Mouse (Mus musculus): ENCODE measurements around the gene Cfap36. TPM values are rescaled to one million over a fixed set of nuclear protein-coding genes. Genes with fewer than 3 reads are reported as not detected.
A peak's percentile ranks its signal among the peaks of the same experiment; 100 is the strongest.

The Cfap36 gene
- polyA plus RNA-seq (2015; fragmentation: Nextera tagmentation; extraction: Ambion mirVana), result 40.5 and 41.3 TPM in 2 replicates

- WGBS, result under 1% methylated on average over 53 of the region's 53 CpGs
- no peaks in the 10 kb centered on the region for H3K27me3 ChIP-seq (replicated peaks)
- H3K4me2 ChIP-seq, result peak within 1 kb of the TSS; percentile 94
- ATAC-seq (ENCODE audit: extremely low read depth, insufficient number of reproducible peaks, low FRiP score, low TSS enrichment), result peak; percentile 100
- peak within 1 kb of the TSS; percentile 78 for H3K4me3 ChIP-seq
- peaks cover 23% of the 10 kb centered on the region for H3K36me3 ChIP-seq
- no peaks in the 10 kb centered on the region for H3K9me3 ChIP-seq
- H3K9ac ChIP-seq, result peak within 1 kb of the TSS; percentile 80
- peak within 1 kb of the TSS; percentile 49 for H3K27ac ChIP-seq (replicated peaks)
- peaks cover 16% of the 10 kb centered on the region for H3K4me1 ChIP-seq
Observed at GRCm38 (mm10) chr11:29246883-29247650, at the start of gene Cfap36. TSS of gene Cfap36 (minus strand) at chr11:29247409.

GRCm38 (mm10) chr11:29287305-29287704 lies 40.1 kb upstream of the Cfap36 start:
- no peak overlapping the region for H3K4me2 ChIP-seq
- no peaks in the 10 kb centered on the region for H3K4me1 ChIP-seq
- H3K9ac ChIP-seq, result no peak overlapping the region
- ATAC-seq (ENCODE audit: extremely low read depth, insufficient number of reproducible peaks, low FRiP score, low TSS enrichment), result no peak
- H3K4me3 ChIP-seq, result no peak overlapping the region
- peaks cover 3% of the 10 kb centered on the region; the same call in 1 of the 2 replicates for H3K9me3 ChIP-seq
- no peaks in the 10 kb centered on the region for H3K27me3 ChIP-seq (replicated peaks)
- H3K27ac ChIP-seq (replicated peaks), result no peak overlapping the region
- no peaks in the 10 kb centered on the region for H3K36me3 ChIP-seq

GRCm38 (mm10) chr11:29286040-29286439 lies 38.8 kb upstream of the Cfap36 start:
- Histone ChIP-seq H3K27me3 (replicated peaks) (no peaks in the 10 kb centered on the region), H3K36me3 (no peaks in the 10 kb centered on the region)
- ATAC-seq (ENCODE audit: extremely low read depth, insufficient number of reproducible peaks, low FRiP score, low TSS enrichment), result no peak

GRCm38 (mm10) chr11:29274758-29275157 lies 27.5 kb upstream of the Cfap36 start:
- Histone ChIP-seq H3K4me2 (no peak overlapping the region), H3K27ac (replicated peaks) (no peak overlapping the region), H3K4me3 (no peak overlapping the region), H3K36me3 (no peaks in the 10 kb centered on the region), H3K9ac (no peak overlapping the region), H3K9me3 (peaks cover 8% of the 10 kb centered on the region; the same call in 1 of the 2 replicates), H3K27me3 (replicated peaks) (no peaks in the 10 kb centered on the region), H3K4me1 (no peaks in the 10 kb centered on the region)
- no peak for ATAC-seq (ENCODE audit: extremely low read depth, insufficient number of reproducible peaks, low FRiP score, low TSS enrichment)
- WGBS, result 56% methylated on average over 3 of the region's 3 CpGs

More at GRCm38 (mm10) chr11:29286040-29286439, 38.8 kb upstream of the Cfap36 start:
- Histone ChIP-seq H3K4me1 (no peaks in the 10 kb centered on the region), H3K4me2 (no peak overlapping the region), H3K9me3 (peaks cover 3% of the 10 kb centered on the region; the same call in 1 of the 2 replicates), H3K9ac (no peak overlapping the region), H3K4me3 (no peak overlapping the region), H3K27ac (replicated peaks) (no peak overlapping the region)

DNA sequence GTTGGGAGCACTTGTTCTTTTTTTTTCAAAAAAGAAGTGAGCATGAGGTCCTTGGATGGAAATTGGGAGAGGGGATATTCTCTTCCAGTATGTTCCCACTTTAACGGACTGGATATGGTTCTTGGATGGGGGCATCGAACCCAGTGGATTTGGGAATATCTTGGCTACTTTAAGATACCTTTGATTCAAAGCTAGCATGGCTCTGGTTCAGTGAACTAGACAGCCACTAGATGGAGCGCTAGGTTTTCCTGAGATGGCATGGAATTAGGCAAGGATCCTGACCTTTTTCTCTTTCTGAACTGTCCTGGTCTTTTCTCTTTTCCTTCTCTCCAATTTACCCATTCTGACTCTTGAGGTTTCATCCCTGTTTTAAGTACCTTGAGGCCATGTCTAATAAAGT lies 20.6 kb upstream of the Cfap36 start:
- Histone ChIP-seq H3K9me3 (peaks cover 8% of the 10 kb centered on the region; the same call in 1 of the 2 replicates), H3K4me2 (no peak overlapping the region), H3K4me3 (no peak overlapping the region), H3K27me3 (replicated peaks) (no peaks in the 10 kb centered on the region), H3K36me3 (no peaks in the 10 kb centered on the region), H3K4me1 (no peaks in the 10 kb centered on the region), H3K9ac (no peak overlapping the region), H3K27ac (replicated peaks) (no peak overlapping the region)
- no peak for ATAC-seq (ENCODE audit: extremely low read depth, insufficient number of reproducible peaks, low FRiP score, low TSS enrichment)
- WGBS, result 14% methylated on average over 3 of the region's 3 CpGs

DNA sequence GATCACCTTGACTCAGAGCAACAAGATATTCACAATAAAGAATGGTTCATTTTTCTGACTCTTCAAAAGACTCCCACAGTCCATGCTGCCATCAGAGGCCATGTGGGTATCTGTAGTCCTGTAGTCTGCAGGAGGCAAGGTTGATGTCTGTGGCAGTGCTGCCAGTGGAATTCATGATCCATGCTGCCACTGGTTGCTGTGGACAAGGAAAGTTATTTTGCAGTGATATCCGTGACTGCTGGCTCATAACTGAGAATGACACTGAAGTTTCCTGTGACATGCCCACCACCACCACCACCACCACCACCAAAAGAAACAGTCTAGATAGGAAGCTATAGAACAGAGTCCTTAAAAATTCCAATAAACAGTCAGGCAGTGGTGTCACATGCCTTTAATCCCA lies 7.4 kb upstream of the Cfap36 start:
- no peaks in the 10 kb centered on the region for H3K4me1 ChIP-seq
- H3K36me3 ChIP-seq, result no peaks in the 10 kb centered on the region
- 64% methylated on average over 1 of the region's 1 CpGs for WGBS
- no peak overlapping the region for H3K4me3 ChIP-seq
- no peak overlapping the region for H3K9ac ChIP-seq
- no peaks in the 10 kb centered on the region for H3K9me3 ChIP-seq
- no peak for ATAC-seq (ENCODE audit: extremely low read depth, insufficient number of reproducible peaks, low FRiP score, low TSS enrichment)
- no peaks in the 10 kb centered on the region for H3K27me3 ChIP-seq (replicated peaks)
- no peak overlapping the region for H3K4me2 ChIP-seq
- no peak overlapping the region for H3K27ac ChIP-seq (replicated peaks)

GRCm38 (mm10) chr11:29248386-29248785 lies 1.2 kb upstream of the Cfap36 start:
- Histone ChIP-seq H3K4me2 (no peak overlapping the region), H3K9me3 (no peaks in the 10 kb centered on the region), H3K4me3 (no peak overlapping the region), H3K4me1 (peaks cover 16% of the 10 kb centered on the region), H3K27ac (replicated peaks) (no peak overlapping the region), H3K36me3 (peaks cover 10% of the 10 kb centered on the region), H3K9ac (no peak overlapping the region), H3K27me3 (replicated peaks) (no peaks in the 10 kb centered on the region)
- WGBS, result 93% methylated on average over 5 of the region's 5 CpGs
- ATAC-seq (ENCODE audit: extremely low read depth, insufficient number of reproducible peaks, low FRiP score, low TSS enrichment), result no peak

- H3K4me2 ChIP-seq, result peak overlapping the region; percentile 94
- peaks cover 16% of the 10 kb centered on the region for H3K4me1 ChIP-seq
- H3K4me3 ChIP-seq, result peak overlapping the region; percentile 78
- ATAC-seq (ENCODE audit: extremely low read depth, insufficient number of reproducible peaks, low FRiP score, low TSS enrichment), result no peak
- 93% methylated on average over 1 of the region's 1 CpGs for WGBS
- H3K27me3 ChIP-seq (replicated peaks), result no peaks in the 10 kb centered on the region
- H3K36me3 ChIP-seq, result peaks cover 16% of the 10 kb centered on the region
- H3K9ac ChIP-seq, result no peak overlapping the region
- no peak overlapping the region for H3K27ac ChIP-seq (replicated peaks)
- no peaks in the 10 kb centered on the region for H3K9me3 ChIP-seq
Observed at GRCm38 (mm10) chr11:29247725-29248124, 516 bp upstream of the Cfap36 start.

DNA sequence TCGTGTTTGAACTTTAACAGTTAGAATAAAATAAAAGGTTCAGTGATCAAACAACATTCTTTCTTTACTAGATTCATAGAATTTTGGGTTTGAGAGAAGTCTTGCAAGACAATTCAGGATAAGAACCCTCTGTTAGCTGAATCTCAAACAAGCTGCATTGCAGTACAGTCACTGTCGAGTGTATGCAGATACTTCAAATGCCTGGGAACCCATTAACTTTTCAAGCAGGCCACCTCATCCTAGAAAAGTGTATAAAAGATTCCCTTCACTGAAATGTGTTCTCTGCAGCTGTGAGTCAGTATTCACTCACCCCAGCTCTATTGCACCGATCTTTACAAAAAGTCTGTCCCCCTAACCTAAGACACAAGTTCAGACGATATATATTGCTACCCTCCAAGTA lies 1.2 kb downstream of the Cfap36 start:
- Histone ChIP-seq H3K9ac (peak overlapping the region; percentile 80), H3K27ac (replicated peaks) (no peak overlapping the region), H3K4me3 (peak overlapping the region; percentile 78), H3K36me3 (peaks cover 29% of the 10 kb centered on the region), H3K27me3 (replicated peaks) (no peaks in the 10 kb centered on the region), H3K9me3 (no peaks in the 10 kb centered on the region), H3K4me1 (peaks cover 19% of the 10 kb centered on the region), H3K4me2 (peak overlapping the region; percentile 94)
- 56% methylated on average over 4 of the region's 4 CpGs for WGBS
- no peak for ATAC-seq (ENCODE audit: extremely low read depth, insufficient number of reproducible peaks, low FRiP score, low TSS enrichment)

GRCm38 (mm10) chr11:29241961-29242360 lies 5.2 kb downstream of the Cfap36 start:
- Histone ChIP-seq H3K9ac (no peak overlapping the region), H3K4me3 (no peak overlapping the region), H3K27ac (replicated peaks) (no peak overlapping the region), H3K27me3 (replicated peaks) (no peaks in the 10 kb centered on the region), H3K4me1 (peaks cover 24% of the 10 kb centered on the region), H3K4me2 (no peak overlapping the region), H3K9me3 (no peaks in the 10 kb centered on the region), H3K36me3 (peaks cover 37% of the 10 kb centered on the region)
- ATAC-seq (ENCODE audit: extremely low read depth, insufficient number of reproducible peaks, low FRiP score, low TSS enrichment), result no peak
- 62% methylated on average over 4 of the region's 4 CpGs for WGBS

DNA sequence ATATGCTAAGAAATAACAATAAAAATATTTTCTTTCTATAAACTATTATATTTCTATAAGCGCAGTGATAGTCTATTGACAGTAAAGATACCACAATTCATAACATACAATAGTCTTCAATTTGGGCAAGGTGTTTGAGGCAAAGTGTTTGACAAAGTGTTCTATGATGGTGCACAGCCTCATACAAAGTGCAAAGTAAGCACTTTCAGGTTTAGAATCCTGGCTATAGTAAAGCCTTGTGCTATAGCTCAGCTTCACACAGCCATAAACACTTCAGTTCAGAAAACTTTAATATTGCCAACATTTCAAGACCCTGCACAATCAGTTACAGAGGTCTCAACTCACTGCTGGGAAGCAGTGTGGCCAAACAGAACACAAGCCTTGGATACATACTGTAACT lies 7.9 kb downstream of the Cfap36 start:
- Histone ChIP-seq H3K4me1 (peaks cover 8% of the 10 kb centered on the region; the same call in 1 of the 2 replicates), H3K27ac (replicated peaks) (no peak overlapping the region), H3K9ac (no peak overlapping the region), H3K4me2 (no peak overlapping the region), H3K27me3 (replicated peaks) (no peaks in the 10 kb centered on the region), H3K9me3 (no peaks in the 10 kb centered on the region), H3K36me3 (peaks cover 34% of the 10 kb centered on the region), H3K4me3 (no peak overlapping the region)
- ATAC-seq (ENCODE audit: extremely low read depth, insufficient number of reproducible peaks, low FRiP score, low TSS enrichment), result no peak
- WGBS, result 94% methylated on average over 1 of the region's 1 CpGs

DNA sequence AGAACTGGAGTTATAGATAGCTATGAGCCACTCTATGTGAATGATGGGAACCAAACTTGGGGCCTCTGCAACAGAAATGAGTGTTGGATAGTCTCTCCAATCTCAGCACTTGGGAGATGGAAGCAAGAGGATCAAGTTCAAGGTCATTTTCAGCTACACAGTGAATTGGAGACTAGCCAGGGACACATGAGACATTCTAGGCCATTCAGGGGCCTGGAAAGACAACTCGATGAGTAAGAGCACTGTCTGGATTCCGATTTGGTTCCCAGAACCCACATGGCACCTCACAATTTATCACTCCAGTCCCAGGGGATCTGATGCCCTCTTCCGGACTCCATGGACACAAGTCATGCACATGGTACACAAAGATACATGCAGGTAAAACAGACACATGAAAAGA lies 8.7 kb downstream of the Cfap36 start:
- H3K9me3 ChIP-seq, result no peaks in the 10 kb centered on the region
- no peak for ATAC-seq (ENCODE audit: extremely low read depth, insufficient number of reproducible peaks, low FRiP score, low TSS enrichment)
- H3K27ac ChIP-seq (replicated peaks), result no peak overlapping the region
- no peak overlapping the region for H3K4me2 ChIP-seq
- H3K4me3 ChIP-seq, result no peak overlapping the region
- peaks cover 29% of the 10 kb centered on the region for H3K36me3 ChIP-seq
- H3K4me1 ChIP-seq, result peaks cover 10% of the 10 kb centered on the region
- WGBS, result 65% methylated on average over 3 of the region's 3 CpGs
- no peaks in the 10 kb centered on the region for H3K27me3 ChIP-seq (replicated peaks)
- no peak overlapping the region for H3K9ac ChIP-seq
